Mouse (Mus musculus) forebrain, embryonic 15.5 days (tissue): ENCODE data around the gene Pkp2. TPM values are rescaled to one million over a fixed set of nuclear protein-coding genes. Genes with fewer than 3 reads are reported as not detected.

ENCODE experiments used
- ATAC-seq: fragments of 200-750 bp; cut with Nextera tagmentation; replicated peaks from 2 replicates; pipeline ENCODE4 v1.8.0; 2017; ENCODE audit warnings: mild to moderate bottlenecking, moderate TSS enrichment, moderate library complexity
- H3K27ac ChIP-seq: fragments of 300-500 bp; sonication (generic); replicated peaks from 2 replicates; pipeline ENCODE4 v1.5.1; 2015; ENCODE audit warnings: mild to moderate bottlenecking, inconsistent platforms
- H3K27me3 ChIP-seq: fragments of 300-500 bp; sonication (generic); 2 replicates; pipeline ENCODE4 v1.6.1; 2015; ENCODE audit warnings: inconsistent platforms
- H3K36me3 ChIP-seq: fragments of 300-500 bp; sonication (generic); 2 replicates; pipeline ENCODE4 v1.6.1; 2015; ENCODE audit warnings: mild to moderate bottlenecking, inconsistent platforms
- H3K4me1 ChIP-seq: fragments of 300-500 bp; sonication (generic); 2 replicates; pipeline ENCODE4 v1.6.1; 2015; ENCODE audit warnings: inconsistent platforms
- H3K4me2 ChIP-seq: fragments of 300-500 bp; sonication (generic); replicated peaks from 2 replicates; pipeline ENCODE4 v1.6.1; 2015; ENCODE audit warnings: mild to moderate bottlenecking, inconsistent platforms
- H3K4me3 ChIP-seq: fragments of 300-500 bp; sonication (generic); 2 replicates; pipeline ENCODE4 v1.5.1; 2015; ENCODE audit warnings: mild to moderate bottlenecking, inconsistent platforms
- H3K9ac ChIP-seq: fragments of 300-500 bp; sonication (generic); replicated peaks from 2 replicates; pipeline ENCODE4 v1.6.1; 2015; ENCODE audit warnings: mild to moderate bottlenecking, inconsistent platforms
- H3K9me3 ChIP-seq: fragments of 300-500 bp; sonication (generic); 2 replicates; pipeline ENCODE4 v1.6.1; 2016; ENCODE audit warnings: inconsistent platforms
- WGBS: fragments of 180-500 bp; shearing (Covaris S2); methylation state at CpG from one replicate; pipeline ENCODE4 v1.1.7; 2015; ENCODE audit warnings: mixed read lengths; 5-methylcytosine and 5-hydroxymethylcytosine counted together
- polyA plus RNA-seq: library from polyadenylated mRNA; unstranded; fragments of >200 nt; fragmentation: Nextera tagmentation; extraction: Ambion mirVana; gene quantifications from 2 replicates; pipeline ENCODE4 v1.2.1, GENCODE M21; 2015

Pkp2 gene
- polyA plus RNA-seq, 1 experiment from 2014 or later = 1.0 TPM

- H3K27ac ChIP-seq = no peak overlapping the region
These were observed 59.9 kb downstream of the Pkp2 start for GRCm38 (mm10) chr16:16272978-16273377.

GRCm38 (mm10) chr16:16273752-16274151, 60.6 kb downstream of the Pkp2 start:
- WGBS = 74% methylated on average over 6 of the region's 6 CpGs
- Histone ChIP-seq H3K36me3 (no peaks in the 10 kb centered on the region), H3K9me3 (no peaks in the 10 kb centered on the region), H3K9ac (no peak overlapping the region), H3K27ac (no peak overlapping the region), H3K4me1 (peaks cover 6% of the 10 kb centered on the region; the same call in 1 of the 2 replicates), H3K27me3 (no peaks in the 10 kb centered on the region), H3K4me3 (no peak overlapping the region), H3K4me2 (no peak overlapping the region)
- ATAC-seq = 0 out of 2 replicates have a peak, but pooled peaks have one; percentile 32

More at GRCm38 (mm10) chr16:16272978-16273377, 59.9 kb downstream of the Pkp2 start:
- no peak overlapping the region for H3K4me3 ChIP-seq
- no peak for ATAC-seq
- no peaks in the 10 kb centered on the region for H3K9me3 ChIP-seq
- WGBS = 21% methylated on average over 3 of the region's 3 CpGs
- no peak overlapping the region for H3K9ac ChIP-seq
- peaks cover 6% of the 10 kb centered on the region; the same call in 1 of the 2 replicates for H3K4me1 ChIP-seq
- no peaks in the 10 kb centered on the region for H3K27me3 ChIP-seq
- H3K36me3 ChIP-seq = no peaks in the 10 kb centered on the region
- H3K4me2 ChIP-seq = no peak overlapping the region

DNA sequence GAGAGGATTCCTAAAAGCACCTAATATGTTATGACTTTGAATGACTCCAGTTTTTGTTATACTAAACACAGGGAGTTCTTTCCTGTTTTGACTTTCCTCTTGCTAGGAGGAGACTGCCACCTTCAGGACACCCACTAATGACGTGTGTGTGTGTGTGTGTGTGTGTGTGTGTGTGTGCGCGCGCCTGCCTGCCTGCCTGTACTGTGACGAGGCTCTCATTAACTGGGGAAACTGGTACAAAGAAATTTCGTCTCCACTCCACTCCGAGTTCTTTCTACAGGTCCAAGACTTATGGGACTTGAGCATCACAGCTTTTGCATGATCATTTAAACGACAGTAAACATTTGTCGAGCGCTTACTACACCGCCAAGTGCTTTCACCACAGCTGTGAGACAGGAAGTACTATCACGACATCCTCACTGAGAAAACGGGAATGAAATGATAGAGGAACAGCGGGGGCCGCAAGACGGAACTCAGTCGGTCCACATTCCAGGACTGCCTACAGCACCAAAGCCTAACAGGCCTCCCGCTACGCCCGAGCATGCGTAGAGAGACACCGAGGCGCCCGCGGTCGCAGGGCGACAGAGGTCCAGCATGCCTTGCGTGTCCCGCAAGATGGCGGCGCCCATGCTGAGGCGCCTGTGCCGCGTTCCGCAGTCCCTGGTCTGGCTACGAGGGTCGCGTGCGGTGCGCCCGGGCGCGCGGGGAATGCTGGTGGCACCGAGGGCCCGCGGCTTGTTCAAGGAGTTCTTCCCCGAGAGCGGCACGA, 89.4 kb downstream of the Pkp2 start, which contains the start of gene Yars2:
Gene Yars2, plus strand, starts transcription at position 597 of the 769 bp plus-strand sequence.
- peak; percentile 99 for ATAC-seq
- peak within 1 kb of the TSS; percentile 99 for H3K4me3 ChIP-seq
- peak within 1 kb of the TSS; percentile 93 for H3K4me2 ChIP-seq
- peak within 1 kb of the TSS; percentile 80 for H3K9ac ChIP-seq
- under 1% methylated on average over 50 of the region's 50 CpGs for WGBS
- peaks cover 12% of the 10 kb centered on the region for H3K36me3 ChIP-seq
- peaks cover 21% of the 10 kb centered on the region for H3K4me1 ChIP-seq
- peak within 1 kb of the TSS; percentile 95 for H3K27ac ChIP-seq
- no peaks in the 10 kb centered on the region for H3K9me3 ChIP-seq
- H3K27me3 ChIP-seq = no peaks in the 10 kb centered on the region

GRCm38 (mm10) chr16:16303138-16303827, 90.2 kb downstream of the Pkp2 start:
- H3K4me1 ChIP-seq = peaks cover 21% of the 10 kb centered on the region
- H3K27ac ChIP-seq = peak overlapping the region; percentile 95
- H3K27me3 ChIP-seq = no peaks in the 10 kb centered on the region
- WGBS = under 1% methylated on average over 61 of the region's 61 CpGs
- peak overlapping the region; percentile 93 for H3K4me2 ChIP-seq
- peak; percentile 76 for ATAC-seq
- H3K4me3 ChIP-seq = peak overlapping the region; percentile 99
- H3K9ac ChIP-seq = peak overlapping the region; percentile 80
- no peaks in the 10 kb centered on the region for H3K9me3 ChIP-seq
- peaks cover 18% of the 10 kb centered on the region for H3K36me3 ChIP-seq

GRCm38 (mm10) chr16:16303888-16304287, 90.8 kb downstream of the Pkp2 start:
- H3K4me2 ChIP-seq = peak overlapping the region; percentile 93
- peaks cover 21% of the 10 kb centered on the region for H3K4me1 ChIP-seq
- H3K4me3 ChIP-seq = peak overlapping the region; percentile 99
- H3K9me3 ChIP-seq = no peaks in the 10 kb centered on the region
- 21% methylated on average over 7 of the region's 7 CpGs for WGBS
- H3K27me3 ChIP-seq = no peaks in the 10 kb centered on the region
- peaks cover 21% of the 10 kb centered on the region for H3K36me3 ChIP-seq
- H3K9ac ChIP-seq = peak overlapping the region; percentile 80
- H3K27ac ChIP-seq = no peak overlapping the region
- no peak for ATAC-seq

- no peak overlapping the region for H3K4me2 ChIP-seq
- peak; percentile 43; the same call in 1 of the 2 replicates for ATAC-seq
- no peak overlapping the region for H3K4me3 ChIP-seq
- no peaks in the 10 kb centered on the region for H3K4me1 ChIP-seq
- H3K27ac ChIP-seq = no peak overlapping the region
- H3K36me3 ChIP-seq = peaks cover 68% of the 10 kb centered on the region
- no peaks in the 10 kb centered on the region for H3K27me3 ChIP-seq
- no peaks in the 10 kb centered on the region for H3K9me3 ChIP-seq
- 88% methylated on average over 5 of the region's 5 CpGs for WGBS
- no peak overlapping the region for H3K9ac ChIP-seq
These were observed 98.2 kb downstream of the Pkp2 start for GRCm38 (mm10) chr16:16311319-16311718.

Other genes with a start within 250 kb of the Pkp2 start
- gene Yars2, start 89.6 kb downstream of the Pkp2 start, polyA plus RNA-seq = 26.7 and 28.0 TPM in 2 replicates
- gene Dnm1l, start 145.6 kb downstream of the Pkp2 start, polyA plus RNA-seq = 93.9 and 97.3 TPM in 2 replicates